Mouse (Mus musculus) NIH3T3 (cell line): Measurements from ENCODE around the gene Ccl25.

Source experiments
- DNase-seq: peaks from one replicate; pipeline ENCODE4 v3.0.0-alpha.2; 2012; ENCODE audit warnings: low read depth

Ccl25 gene

DNA sequence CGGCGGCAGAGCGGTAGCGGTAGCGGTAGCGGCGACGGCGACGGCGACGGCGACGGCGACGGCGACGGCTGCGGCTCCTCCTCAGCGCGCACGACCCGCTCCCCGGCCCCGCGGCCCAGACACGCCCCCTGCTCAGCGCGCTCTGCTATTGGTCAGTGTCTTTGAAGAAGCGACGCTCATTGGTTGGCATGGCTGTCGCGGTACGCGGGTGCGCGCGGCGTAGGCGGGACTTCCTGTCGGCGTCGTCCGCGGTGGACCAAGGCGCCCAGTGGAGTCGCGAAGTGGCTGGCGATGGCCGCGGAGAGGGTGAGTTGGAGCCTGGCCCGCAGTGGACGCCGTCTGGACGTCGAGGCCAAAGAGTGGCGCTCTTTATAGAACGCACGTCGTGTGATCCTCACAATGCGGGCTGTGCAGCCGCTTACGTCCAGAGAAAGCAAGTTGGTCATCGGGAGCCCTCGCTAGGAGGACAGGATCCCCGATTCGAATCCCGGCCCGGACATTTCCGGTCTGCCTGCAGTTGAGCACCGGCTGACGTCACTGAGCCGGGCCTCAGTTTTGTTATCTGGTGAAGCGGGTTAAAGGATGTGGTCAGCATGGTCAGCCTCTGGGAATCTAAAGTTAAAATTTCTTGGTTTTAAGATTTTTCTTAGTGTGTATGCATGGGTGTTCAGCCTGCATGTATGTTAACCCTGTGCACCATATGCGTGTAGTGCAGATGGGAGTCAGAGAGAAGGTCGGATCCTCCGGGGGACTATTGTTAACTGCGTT, at the start of gene Ccl25, which contains the start of gene Elavl1:
Gene Ccl25, plus strand, starts transcription at position 228 of the 768 bp plus-strand sequence.
Gene Elavl1, minus strand, starts transcription at position 431 of the 768 bp plus-strand sequence.
- peak; percentile 98 for DNase-seq

- peak; percentile 98 for DNase-seq
These were observed 49.5 kb upstream of the Ccl25 start, which contains the start of gene Timm44 for GRCm38 (mm10) chr8:4275275-4276110. TSS of gene Timm44 (minus strand) at chr8:4275913.

DNA sequence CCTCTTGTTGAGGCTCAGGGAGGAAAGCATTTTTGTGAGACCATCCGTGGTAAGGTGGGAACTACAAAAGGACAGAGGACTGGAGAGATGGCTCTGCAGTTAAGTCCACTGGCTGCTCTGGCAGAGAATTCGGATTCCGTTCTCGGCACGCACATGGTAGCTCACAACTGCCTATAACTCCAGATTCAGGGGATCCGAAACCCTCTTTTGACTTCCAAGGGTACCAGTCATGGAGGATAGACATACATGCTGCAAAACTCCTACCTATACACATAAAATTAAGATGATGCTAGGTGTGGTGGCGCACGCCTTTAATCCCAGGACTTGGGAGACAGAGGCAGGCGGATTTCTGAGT, 48.9 kb upstream of the Ccl25 start:
- DNase-seq, result no peak

- no peak for DNase-seq
These were observed 32.3 kb upstream of the Ccl25 start for GRCm38 (mm10) chr8:4292738-4293137.

DNA sequence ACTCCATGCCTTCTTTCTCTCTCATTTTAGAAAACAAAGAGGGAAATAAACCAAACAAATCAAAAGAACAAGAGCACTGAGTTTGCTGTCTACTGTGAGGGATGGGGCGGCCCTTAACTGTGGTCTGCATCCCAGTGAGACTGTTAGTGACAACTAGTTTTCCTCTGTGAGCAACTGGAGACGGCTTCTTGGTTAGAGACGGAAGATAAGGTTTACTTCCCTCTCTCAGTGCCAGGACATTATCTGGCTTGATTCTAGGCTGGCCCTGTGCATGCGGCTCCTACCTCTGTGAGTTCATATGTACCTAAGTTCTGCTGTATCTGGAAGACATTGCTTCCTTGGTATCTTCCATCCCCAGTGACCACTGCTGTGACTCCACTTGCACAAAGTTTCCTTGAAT, 27.2 kb upstream of the Ccl25 start:
- no peak for DNase-seq

DNA sequence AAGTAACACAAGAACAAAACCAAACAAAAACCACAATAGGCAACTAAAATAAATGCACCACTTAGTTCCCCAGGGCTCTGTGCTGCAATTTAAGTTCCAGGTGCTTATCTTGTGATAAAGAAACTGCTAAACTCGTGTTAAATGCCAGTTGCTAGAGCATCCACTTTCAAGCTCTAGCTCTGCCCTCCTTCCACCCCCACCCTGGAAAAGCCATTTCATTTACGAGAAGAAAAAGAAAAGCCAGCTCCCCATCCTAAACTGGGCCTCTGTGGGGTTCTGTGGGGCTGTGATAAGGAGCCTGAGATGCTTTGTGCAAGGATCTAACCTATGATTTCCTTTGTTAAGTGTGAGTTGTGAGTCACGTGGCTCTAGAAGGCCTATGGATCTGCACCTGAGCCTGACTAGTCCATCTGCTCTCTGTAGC, 20.9 kb upstream of the Ccl25 start:
- no peak for DNase-seq

DNA sequence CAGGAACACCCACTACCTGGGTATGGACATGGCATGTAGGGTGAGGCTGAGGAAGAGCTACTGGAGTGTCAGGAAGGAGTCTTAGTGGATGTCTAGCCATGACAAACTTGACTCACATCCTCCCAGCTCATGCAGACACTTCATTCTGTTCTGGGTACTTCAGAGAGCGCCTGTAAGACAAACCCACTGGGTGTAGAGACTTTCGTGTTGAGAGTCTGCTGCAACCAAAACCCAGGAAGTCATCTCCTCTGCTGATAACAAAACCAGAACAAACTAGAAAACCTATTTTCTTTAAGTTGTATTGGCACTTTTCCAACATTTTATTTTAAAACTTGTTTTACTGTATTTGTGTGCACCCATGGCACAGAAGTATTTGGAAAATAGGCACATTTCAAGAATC, 19.2 kb upstream of the Ccl25 start:
- DNase-seq, result no peak

GRCm38 (mm10) chr8:4312104-4312503, 12.9 kb upstream of the Ccl25 start:
- no peak for DNase-seq

DNA sequence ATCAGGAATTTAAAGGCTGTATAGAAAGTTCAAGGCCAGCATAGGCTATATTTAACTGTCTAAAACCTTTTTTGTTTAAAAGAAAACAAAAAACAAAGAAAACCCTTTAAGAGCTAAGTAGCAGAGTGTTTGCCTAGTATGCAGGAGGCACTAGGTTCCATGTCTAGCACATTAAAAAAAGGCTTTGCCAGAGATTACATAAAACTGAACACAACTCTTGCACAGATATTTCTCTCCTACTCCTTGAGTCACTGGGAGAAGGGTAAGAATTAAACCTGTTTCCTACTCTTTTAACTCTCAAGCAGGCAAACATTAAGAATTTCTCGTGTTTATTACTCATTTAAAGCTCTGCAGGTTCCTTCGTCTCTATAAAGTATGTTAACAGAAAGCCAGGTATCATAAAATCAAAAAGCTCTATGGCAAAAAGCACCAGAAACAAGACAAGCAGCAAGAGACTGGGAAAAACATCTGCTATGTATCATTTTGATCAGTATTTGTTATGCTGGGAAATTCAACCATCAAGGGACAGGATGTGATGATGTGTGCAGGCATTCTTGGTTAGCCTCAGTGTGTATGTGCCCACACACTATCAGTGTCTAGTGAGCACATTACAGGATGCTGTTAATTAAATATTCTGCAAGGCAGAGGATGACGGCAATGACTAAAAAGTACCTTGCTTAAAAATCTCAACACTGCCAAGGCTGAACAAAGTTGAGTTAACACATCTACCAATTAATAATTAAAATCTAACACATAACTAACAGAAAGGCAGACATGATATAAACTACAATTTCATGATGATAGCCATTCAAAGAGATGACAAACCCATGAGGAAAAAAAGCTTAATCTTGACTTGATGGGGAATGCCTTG, 11.5 kb upstream of the Ccl25 start:
- peak; percentile 21 for DNase-seq

DNA sequence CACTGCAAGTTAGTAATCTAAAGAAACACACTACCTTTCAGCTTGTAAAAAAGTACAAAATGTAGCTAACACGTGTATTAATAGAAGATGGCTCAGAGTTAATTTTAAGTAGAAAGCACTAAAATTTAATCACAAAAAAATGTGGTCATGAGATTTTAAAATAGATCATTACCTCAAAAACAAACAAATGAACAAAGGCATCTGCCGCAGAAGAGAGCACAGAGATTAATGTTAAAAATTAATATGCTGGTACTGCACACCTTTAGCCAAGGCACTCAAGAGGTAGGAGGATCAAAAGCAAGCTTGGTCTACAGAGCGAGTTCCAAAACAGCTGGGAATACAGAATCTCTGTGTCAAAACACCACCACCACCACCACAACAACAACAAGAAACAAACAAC, 10.2 kb upstream of the Ccl25 start:
- no peak for DNase-seq

GRCm38 (mm10) chr8:4318124-4318523, 6.9 kb upstream of the Ccl25 start:
- DNase-seq, result no peak

GRCm38 (mm10) chr8:4318796-4319572, 6.0 kb upstream of the Ccl25 start:
- peak; percentile 46 for DNase-seq

GRCm38 (mm10) chr8:4319573-4319872, 5.5 kb upstream of the Ccl25 start:
- no peak for DNase-seq

DNA sequence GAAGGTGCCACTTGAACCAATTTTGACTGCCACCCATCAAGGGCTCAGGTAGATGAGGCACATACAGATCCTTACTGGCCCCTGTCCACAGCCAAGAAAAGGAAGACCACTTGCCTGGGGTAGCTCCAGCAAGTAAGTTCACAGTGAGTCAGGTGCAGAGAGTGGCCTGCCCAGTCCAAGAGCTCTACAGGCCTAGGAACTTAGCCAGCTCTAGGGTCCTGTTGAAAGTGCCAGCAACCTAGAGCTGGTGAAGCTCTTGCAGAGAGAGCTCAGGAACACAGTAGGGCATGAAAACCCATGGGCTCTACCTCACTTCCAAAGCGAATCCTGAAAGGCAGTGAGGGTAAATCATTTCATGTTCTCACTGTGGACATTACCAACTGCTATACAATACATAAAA, 4.6 kb upstream of the Ccl25 start:
- no peak for DNase-seq

DNA sequence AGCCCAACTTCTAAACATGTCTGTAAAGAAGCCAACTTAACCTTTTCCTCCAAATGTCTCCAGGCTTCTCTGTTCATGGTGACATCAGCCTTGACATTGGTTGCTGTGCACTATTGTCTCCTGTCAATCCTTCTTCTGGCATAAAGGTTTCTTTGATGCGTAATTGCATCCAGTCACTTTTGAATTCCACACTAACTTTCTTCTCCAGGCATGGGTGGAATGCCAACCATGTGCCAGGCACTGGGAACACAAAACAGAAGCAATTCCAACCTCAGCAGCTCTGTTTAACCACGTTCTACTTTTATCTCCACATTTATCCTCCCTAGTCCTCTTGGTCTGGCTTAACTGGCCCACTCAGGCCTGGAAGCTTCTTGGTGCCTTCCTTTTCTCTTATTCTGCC, 4.0 kb upstream of the Ccl25 start:
- no peak for DNase-seq

DNA sequence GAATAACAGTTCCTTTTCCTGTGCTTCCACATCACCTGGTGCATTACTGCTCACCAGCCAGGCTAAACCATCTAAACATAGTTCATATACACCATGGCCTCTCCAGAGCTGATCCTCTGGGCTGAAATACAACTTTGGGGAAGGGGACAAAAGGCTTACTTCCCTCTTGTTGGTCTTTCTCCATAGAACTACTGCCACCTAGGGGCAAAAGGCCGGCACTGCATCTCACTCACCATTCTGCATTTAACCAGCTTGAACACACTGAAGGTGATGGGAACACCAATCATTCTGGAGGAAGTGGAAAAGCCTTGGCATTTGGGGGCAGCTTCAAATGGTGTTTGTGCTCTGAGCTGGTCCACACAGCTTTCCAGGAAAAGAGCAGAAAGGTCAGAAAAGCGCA, 2.5 kb upstream of the Ccl25 start:
- DNase-seq, result peak; percentile 91

DNA sequence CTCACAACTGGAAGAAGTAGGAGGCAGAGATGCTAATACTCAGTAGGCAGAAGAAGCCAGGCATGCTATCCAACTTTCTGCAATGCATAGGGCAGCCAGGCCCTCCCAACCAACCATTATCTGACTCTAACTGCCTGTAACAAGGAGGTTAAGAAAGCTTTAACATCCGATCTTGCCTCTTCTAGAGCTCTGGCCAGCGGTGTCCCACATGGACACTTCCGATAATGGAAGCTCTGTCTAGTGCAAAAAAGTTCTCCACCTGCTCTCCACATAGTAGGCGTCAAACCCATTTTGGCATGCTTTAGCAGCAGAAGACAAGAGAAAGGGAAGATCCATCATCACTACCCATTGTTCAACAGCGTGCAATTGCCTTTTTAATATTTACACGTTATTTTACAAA, 1.1 kb upstream of the Ccl25 start:
- peak; percentile 14 for DNase-seq

- DNase-seq, result no peak
These were observed 485 bp upstream of the Ccl25 start for GRCm38 (mm10) chr8:4324525-4324924.

- DNase-seq, result no peak
These were observed 684 bp downstream of the Ccl25 start for GRCm38 (mm10) chr8:4325751-4326036.

GRCm38 (mm10) chr8:4329000-4329399, 4.0 kb downstream of the Ccl25 start:
- DNase-seq, result peak; percentile 56

DNA sequence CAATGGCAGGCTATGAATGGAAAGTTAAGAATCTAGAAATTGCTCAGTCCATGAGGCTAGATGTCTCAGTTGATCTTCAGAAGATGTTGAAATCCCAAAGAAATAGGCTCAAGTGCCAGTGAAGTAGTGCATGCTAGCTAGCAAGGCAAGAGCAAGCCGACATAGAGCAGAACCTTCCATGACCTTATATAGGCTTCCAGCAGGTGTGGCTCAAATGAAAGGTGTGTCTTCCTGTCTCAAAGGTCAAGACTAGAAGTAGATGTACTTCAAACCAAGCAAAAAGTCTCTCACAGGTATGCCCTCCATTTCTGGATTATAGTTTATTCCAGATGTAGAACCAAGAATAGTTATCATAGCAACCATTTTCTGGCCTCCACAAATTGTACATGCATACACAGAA, 9.0 kb downstream of the Ccl25 start:
- DNase-seq, result no peak

GRCm38 (mm10) chr8:4335678-4336077, 10.7 kb downstream of the Ccl25 start:
- DNase-seq, result no peak
